Mouse (Mus musculus) spleen, postnatal 10 days (tissue): ENCODE data around the gene Vps52.
"Not testable (repeated sequence)": the region's sequence is repeated elsewhere in the genome, so short reads cannot be mapped to it uniquely, and the experiment has no call there.

ENCODE experiments used
- DNase-seq, 2 experiments: peaks; one replicate each; pipeline ENCODE4 v3.0.0; 2021 to 2022; ENCODE audit warnings: low spot score in 2 of 2

The Vps52 gene

DNA sequence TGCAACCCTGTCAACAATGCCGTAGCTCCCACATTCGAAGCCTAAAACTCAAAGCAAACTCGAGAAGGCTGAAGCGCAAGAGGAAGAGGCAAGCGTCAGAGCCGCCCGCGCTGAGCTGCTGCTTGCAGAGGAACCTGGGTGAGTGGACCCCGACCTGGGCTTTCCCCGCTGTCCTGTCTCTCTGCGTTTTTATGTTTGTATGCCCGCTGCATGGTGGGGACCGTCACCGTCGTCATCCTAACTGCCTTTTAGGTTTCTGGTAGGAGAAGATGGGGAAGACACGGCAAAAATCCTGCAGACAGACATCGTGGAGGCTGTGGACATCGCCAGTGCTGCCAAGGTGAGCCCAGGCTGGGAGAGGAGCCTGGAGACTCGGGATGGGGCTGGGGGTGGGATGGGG lies 14.2 kb upstream of the Vps52 start:
- no peak for DNase-seq

- no peak for DNase-seq
Measured at GRCm38 (mm10) chr17:33943454-33943853, 12.2 kb upstream of the Vps52 start.

GRCm38 (mm10) chr17:33947430-33948089 lies 8.1 kb upstream of the Vps52 start:
- no peak for DNase-seq

DNA sequence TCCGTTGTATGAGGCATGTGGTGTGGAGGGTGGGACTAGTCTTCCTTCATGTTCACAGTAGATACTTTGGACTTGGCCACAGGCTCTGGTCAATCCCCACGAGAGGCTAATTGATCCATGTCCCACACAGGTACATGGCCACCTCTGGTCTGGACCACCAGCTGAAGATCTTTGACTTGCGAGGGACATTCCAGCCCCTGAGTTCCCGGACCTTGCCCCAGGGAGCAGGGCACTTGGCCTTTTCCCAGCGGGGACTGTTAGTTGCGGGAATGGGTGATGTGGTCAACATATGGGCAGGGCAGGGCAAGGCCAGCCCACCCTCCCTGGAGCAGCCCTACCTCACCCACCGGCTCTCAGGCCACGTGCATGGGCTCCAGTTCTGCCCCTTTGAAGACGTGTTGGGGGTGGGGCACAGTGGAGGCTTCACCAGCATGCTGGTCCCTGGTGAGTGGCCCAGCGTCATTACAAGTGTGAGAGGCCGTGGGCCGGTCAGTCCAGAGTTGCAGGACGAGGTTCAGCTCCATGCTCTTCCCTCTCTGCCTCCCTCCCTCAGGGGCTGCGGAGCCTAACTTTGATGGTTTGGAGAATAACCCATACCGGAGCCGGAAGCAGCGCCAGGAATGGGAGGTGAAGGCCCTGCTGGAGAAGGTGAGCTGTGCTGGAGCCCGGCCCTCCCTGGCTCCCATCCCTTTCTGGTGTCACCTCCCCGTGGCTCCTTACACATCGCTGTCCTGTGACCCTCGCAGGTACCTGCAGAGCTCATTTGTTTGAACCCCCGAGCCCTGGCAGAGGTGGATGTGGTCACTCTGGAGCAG lies 7.3 kb upstream of the Vps52 start:
- no peak for DNase-seq

DNA sequence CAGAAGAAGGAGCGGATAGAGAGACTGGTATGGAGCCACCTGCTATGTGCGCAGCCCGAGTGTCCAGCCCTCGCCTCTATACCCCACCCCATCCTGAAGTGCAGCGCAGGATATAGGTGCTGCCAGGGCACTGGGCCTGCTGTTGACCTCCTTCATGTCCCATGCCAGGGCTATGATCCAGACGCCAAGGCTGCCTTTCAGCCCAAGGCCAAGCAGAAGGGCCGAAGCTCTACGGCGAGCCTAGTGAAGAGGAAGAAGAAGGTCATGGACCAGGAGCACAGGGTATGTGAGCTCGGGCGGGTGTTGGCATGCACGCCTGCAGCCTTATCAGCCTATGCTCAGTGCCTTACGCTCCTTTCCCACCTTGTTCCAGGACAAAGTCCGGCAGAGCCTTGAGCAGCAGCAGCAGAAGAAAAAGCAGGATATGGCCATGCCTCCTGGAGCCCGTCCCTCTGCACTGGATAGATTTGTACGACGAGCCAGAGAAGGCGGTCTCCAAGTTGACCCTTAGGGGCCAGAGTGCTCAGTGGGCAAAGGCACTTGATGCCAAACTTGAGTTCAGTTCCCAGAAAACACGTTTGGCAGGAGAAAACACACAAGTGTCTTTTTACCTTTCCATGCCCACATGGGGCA lies 6.6 kb upstream of the Vps52 start:
- no peak for DNase-seq

DNA sequence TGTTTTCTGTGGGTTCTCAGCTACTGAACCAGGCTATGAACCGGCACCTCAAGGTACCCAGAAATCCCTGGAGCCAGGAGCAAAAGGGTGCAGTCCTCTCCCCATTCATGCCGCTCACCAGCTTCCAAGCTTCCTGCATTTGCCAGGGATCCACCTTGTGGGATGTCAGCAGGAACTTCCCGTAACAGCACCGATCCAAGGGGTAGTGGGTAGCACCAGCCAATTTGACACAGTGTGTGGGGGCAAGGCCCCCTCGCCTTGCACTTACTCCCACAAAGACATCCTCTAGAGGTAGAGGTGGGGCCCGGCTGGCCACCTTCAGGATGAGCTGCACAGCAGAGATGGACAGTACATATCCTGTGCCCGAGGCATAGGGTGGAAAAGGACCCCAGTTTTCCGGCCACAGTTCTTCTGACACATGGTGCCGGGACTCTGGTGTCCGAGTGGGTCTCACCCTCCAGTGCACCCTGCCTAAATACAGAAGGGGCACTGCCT lies 5.4 kb upstream of the Vps52 start:
- DNase-seq = no peak

GRCm38 (mm10) chr17:33951021-33951946 lies 4.3 kb upstream of the Vps52 start, which contains the start of gene B3galt4:
B3galt4 (minus strand) TSS chr17:33951488.
- DNase-seq = peak; percentile 61 to 85

GRCm38 (mm10) chr17:33952015-33952414 lies 3.6 kb upstream of the Vps52 start:
- not testable (repeated sequence) for DNase-seq

DNA sequence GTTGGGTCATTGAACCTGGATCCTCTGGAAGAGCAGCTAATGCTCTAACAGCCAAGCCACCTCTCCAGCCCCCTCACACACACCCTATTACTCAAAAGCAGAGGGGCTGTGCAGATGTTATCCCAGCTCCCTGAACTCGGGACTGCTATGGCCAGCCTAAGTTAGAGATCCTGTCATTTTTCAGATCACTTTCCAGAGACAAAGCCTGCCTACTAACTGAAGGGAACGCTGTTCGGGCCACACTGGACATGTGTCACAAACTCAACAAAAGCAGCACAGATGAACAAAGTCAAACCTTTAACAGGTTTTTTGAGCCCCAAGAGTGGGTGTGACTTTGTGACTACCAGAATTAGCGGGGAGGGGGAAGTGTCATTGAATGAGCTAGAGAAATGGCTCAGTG lies 2.7 kb upstream of the Vps52 start:
- DNase-seq = no peak

- no peak for DNase-seq
Measured at GRCm38 (mm10) chr17:33953310-33953709, 2.3 kb upstream of the Vps52 start.

- DNase-seq = no peak
Measured at GRCm38 (mm10) chr17:33953961-33954565, 1.5 kb upstream of the Vps52 start.

DNA sequence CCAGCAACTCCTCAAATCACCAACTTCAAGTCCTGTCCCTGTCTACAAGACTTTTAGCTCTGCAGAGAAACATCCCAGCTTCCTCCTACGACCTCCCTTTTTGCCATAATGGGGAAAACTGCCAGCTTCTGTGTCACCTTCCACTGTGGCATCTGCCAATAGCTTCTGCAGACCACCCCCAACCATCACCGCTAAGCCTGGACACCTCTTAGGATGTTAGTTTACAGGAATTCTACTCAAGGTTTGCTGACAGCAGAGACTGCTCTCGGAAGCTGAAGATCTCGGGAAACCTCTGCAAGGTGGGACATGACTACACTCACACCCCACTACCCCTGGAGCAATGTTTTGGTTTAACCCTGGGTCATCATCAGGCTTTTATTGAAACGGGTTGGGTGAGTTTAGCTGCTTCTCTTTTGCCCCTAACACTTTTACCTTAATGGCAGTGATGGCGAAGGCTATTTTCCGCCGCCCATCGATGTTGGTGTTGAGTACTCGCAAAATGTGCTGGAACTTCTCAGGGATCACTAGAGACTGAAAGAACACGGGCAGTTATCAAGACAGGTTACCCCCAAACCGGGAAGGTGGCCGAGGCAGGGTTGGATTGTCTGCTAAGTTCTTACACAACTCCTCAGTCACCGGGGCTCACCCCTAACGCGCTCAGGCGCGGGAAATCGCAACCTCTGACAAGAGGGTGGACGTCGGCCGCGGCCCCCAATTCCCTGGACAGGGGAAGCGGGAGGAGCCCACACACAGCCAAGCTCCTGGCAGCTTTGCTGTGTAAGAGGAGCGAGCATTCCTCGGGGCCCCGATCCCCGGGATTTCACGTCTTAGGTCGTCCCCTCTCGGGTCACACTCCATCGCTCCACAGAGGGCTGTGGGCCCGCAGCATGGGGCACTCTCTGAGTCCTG lies 712 bp upstream of the Vps52 start:
- DNase-seq = peak in 1 of 2 experiments; percentile 61

DNA sequence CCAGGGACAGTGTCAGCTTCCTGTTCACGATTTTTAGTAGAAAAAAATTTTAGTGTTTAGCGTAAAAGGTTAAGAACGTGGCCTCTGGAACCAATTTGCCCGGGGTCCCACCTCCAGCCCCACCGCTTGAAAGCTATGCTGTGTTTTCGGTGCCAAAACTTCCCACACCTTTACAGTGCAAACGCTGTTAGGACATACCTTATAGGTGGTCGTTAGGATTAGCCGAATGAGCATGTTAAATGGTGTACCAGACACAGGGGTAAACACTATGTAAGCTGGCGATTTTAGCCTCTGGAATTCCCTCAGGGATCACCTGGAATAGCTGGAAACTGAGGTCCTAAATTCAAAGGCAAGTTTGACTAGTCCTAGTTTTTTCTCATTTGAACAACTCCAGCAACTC lies 724 bp downstream of the Vps52 start:
- DNase-seq = no peak

GRCm38 (mm10) chr17:33957493-33957892 lies 1.9 kb downstream of the Vps52 start:
- no peak for DNase-seq

DNA sequence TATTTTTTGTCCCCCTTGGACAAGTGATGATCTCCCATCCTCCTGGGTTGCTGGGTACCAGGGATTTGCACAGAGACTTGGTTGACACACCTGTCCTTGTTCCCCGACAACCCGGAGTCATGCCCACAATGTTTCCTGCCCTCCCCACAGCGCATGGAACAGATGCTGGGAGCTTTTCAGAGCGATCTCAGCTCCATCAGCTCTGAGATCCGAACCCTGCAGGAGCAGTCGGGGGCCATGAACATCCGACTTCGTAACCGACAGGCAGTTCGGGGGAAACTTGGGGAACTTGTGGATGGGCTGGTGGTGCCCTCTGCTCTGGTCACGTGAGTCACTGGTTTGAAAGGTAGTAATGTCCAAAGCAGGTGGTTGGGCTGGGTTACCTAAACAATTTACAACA lies 2.8 kb downstream of the Vps52 start:
- no peak for DNase-seq

DNA sequence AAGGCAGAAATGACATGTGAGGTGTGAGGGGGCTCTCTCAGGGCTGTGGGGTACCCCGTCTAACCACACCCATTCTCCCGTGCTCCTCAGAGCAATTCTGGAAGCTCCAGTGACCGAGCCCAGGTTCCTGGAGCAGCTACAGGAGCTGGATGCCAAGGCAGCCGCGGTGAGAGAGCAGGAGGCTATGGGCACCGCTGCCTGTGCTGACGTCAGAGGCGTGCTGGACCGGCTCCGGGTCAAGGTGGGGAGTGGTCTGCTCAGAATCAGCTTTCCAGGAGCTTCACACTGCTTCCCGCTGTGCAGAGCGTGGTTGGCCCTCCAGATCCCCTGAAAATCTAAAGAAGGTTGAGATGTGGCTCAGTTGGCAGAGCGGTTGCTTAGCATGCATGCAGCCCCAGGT lies 3.5 kb downstream of the Vps52 start:
- no peak for DNase-seq

DNA sequence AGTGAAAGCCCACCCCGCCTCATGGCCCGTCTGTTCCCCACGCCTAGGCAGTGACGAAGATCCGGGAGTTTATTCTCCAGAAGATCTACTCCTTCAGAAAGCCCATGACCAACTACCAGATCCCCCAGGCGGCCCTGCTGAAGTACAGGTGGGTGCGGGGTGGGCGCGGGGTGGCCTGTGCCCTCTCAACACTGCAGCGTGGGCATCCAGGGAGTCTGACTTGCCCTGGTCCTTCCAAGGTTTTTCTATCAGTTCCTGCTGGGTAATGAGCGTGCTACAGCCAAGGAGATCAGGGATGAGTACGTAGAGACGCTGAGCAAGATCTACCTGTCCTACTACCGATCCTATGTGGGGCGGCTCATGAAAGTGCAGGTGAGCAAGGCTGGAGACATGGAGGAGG lies 4.3 kb downstream of the Vps52 start:
- no peak for DNase-seq

DNA sequence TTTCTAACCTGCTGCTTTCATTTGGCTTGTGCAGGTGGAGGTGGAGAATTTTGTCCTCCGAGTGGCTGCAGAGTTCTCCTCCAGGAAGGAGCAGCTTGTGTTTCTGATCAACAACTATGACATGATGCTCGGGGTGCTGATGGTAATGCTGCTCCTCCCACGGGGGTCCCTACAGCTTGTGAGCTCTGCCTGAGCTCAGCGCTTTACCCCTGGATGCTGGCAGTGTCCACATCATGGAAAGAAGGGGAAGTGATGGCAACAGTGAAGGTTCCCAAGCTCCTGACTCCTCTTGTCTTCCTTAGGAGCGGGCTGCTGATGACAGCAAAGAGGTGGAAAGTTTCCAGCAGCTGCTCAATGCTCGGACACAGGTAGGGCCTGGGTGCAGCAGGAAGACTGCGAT lies 7.3 kb downstream of the Vps52 start:
- DNase-seq = no peak

DNA sequence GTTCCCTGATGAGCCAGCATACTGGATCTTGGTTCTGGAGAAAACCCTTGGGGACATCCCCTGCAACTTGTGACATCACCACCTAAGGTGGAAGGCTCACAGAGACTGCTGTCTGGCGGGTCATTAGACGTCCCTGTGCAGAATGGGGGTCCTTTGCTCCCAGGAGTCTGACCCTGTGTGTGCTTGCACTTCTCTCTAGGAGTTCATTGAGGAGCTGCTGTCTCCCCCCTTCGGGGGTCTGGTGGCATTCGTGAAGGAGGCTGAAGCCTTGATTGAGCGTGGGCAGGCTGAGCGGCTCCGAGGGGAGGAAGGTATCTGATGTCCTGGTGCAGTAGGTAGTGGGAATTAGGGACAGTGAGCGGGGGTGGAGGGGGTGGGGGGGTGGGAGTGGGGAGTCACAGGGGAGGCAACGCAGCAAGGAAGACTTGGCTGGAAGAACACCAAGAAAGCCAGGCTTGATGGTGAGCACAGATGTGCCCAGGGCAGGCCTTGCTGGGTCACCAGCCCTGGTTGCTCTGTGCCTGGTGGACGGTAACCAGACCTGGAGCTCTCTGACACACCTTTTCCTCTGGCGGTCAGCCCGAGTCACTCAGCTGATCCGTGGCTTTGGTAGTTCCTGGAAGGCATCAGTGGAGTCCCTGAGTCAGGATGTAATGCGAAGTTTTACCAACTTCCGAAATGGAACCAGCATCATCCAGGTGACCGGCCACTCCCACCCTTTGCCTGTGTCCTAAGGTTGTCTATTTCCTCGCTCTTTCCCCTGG lies 9.7 kb downstream of the Vps52 start:
- no peak for DNase-seq
